Mouse (Mus musculus) thymus, postnatal 0 days (tissue): ENCODE measurements at regions not wholly inside any gene's neighbourhood (a gene's known extent, or its start where the extent isn't known, plus 50 kb on each side); places are given as distances from the start of the nearest gene placed in this dataset.
"Not testable (repeated sequence)": the region's sequence is repeated elsewhere in the genome, so short reads cannot be mapped to it uniquely, and the experiment has no call there.

Experiments
- DNase-seq: peaks from one replicate; pipeline ENCODE4 v3.0.0-alpha.2; 2015; ENCODE audit warnings: low spot score

DNA sequence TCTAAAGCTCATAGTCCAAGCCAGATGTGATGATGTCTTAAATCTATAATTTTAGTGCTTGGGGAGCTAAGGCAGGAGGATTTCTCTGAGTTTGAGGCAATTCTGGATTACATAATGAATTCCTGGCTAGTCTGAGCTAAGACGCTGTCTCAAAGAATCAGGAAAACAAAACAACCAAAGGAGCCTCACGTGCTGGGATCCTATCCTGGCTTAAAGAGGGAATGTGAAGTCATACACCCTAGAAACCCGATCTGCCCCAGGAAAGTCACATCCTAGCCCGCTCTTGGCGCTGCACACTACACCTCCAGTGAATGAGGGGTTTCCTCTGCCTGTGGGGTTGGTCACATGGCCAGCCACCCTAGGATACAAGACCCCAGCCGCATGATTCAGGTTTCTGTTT lies 211.2 kb downstream of the Glrx3 start:
- DNase-seq: no peak

DNA sequence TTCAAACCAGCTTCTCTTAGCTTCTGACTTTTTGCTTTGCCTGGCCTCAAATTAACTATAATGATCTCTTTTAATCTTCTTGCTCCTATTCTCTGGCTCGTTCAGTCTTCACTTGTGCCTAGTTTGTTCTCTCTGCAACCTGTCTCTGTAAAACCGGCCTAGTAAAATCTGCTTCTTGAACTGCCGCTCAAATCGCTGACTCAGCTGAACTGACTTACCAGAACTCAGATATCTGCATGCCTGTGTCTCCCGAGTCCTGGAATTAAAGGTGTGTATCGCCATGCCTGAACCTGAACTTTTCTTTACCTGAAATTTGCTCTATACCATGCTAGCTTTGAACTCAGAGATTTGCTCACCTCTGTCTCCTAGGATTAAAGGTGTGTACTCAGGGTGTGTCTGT lies 212.2 kb downstream of the Glrx3 start:
- no peak for DNase-seq

DNA sequence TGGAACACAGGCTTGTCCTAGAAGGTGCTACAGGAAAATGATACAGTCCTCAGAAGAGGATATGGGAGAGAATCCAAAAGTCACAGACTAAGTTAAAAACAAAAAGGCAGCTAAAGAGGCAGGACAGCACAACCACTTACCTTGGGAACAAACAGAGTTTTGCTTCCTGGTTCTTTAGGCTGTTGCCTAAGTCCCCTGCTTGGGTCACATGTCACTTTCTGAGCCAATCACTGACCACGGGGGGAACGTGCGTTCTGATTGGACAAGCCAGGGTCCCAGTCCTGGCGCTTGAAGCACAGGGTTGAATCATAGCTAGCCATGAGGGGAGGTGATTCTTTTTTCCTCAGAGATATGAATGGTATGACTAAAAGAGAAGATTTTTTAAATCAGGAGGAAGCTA lies 216.4 kb downstream of the Glrx3 start:
- no peak for DNase-seq

DNA sequence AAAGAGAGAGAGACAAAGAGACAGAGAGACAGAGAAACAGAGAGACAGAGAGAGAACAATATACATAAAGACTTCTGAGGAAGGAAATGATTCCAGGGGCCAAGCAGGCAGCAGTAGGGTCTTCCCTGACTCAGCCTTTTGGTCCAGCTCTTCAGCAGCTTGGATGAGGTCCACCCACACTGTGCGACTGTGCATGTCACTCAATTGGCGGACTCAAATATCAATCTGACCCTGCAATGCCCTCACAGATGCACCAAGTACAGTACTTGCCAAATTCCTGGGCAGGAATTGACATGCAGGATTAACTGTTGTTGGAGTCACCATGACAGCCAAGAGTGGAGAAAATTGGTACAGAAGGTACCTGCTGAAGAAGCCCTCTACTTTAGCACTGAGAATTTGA lies 229.8 kb downstream of the Glrx3 start:
- DNase-seq: no peak

DNA sequence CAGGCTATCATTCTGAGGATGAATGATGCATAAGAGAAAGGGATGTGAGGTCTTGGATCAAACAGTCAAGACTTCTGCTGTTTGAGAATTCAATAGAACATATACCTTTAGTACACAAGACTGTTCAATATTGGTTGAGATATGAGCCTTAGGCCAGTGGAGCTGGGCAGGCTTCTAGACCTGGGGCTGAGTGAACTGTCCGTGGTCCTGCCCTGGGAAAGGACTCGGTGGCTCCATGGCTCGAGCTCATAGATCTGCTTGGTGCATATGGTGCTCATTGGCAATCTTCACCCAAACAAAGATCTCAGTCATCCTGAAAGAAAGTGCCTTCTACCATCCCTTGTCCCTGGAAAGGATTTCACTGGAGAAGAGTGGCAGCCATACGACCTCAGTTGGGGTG lies 233.7 kb downstream of the Glrx3 start:
- no peak for DNase-seq

DNA sequence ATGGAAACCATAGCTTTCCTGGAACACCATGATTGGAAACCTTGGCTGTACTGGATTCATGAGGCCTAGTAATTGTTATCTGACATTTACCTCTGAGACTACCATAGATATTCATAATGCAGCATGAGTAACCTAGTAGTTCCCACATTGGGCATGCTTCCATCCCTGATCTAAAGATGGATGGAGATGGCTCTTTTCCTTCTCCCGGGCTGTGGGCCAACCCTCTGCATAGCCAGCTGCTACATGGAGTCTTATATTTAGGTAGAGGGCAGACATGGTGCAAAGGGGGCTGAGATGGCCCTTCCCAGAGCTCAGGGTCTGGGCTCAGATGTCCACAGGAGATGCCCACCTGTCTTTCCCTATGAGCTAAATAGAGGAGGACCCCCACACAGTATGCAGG lies 237.2 kb downstream of the Glrx3 start:
- DNase-seq: no peak

DNA sequence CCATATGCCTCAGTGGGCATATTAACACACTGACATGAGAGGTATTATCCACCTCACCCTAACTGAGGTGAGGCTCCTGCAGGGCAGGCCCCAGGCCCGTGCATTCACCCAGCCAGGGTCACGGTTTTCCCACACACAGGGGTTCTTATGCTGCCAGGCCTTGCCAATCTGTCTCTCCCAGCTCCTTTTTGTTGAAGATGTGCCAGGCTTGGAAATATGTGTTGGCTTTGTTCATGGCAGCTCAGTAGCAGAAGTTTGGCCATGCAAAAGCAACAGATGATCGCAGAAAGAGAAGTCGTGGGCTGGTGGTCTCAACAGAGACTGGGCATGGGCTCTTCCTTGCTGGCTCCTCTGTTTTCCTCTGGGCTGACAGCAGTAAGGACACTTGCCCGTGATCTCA lies 238.0 kb downstream of the Glrx3 start:
- DNase-seq: no peak

DNA sequence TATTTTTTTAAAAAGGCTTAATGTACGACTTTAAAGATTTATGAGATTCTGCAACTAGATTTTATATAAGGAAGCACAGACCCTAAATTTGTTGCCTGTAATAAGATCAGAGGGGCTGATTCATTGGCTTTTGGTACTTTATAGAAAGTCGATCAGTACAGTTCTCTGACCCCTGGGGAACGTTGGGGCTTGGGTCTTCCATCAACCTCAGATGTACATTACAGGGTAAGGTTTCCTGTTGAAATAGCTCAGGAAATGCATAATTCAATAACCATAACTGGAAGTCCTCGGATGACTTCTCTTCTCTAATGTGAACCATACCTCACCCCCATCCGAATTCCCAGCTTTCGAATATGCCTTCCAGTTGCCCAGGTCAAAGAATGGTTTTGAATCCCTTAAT lies 247.4 kb downstream of the Glrx3 start:
- no peak for DNase-seq

DNA sequence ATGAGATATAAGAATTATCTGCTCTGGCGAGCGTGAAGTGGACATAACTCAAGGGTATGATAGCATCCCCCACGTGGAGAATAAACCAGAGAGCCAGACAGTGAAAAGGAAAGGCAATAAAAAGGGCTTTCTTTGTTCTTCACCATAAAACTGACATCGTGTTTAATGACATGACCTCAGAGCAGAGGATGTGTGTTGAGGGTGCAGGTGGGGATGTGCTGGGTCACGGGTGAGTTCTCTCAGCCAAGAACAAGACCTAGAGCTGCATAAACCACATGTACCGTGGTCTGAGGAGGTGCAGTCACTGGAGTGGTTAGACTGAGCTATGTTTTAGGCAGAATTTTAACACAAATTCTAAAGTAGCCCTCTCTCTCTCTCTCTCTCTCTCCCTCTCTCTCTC lies 247.9 kb downstream of the Glrx3 start:
- DNase-seq: no peak

DNA sequence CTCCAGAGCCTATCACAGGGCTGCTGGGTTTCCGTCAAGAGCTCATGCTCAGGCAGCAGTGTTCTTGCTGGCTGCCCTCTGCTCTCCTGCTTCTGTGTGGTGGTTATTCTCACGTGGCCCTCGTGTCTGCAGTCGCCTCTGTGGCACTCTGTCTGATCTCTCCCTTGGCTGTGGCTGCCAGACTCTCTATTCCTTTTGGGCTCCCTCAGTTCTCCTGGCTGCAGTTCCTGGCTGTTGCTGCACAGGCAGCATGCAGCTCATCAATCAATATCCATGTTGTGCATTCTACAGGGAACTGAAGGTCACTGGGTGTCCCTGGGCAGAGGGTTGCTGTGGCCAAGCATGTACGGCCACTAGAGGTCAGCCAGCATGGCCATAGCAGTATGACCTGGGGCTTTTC lies 259.4 kb downstream of the Glrx3 start:
- DNase-seq: no peak

DNA sequence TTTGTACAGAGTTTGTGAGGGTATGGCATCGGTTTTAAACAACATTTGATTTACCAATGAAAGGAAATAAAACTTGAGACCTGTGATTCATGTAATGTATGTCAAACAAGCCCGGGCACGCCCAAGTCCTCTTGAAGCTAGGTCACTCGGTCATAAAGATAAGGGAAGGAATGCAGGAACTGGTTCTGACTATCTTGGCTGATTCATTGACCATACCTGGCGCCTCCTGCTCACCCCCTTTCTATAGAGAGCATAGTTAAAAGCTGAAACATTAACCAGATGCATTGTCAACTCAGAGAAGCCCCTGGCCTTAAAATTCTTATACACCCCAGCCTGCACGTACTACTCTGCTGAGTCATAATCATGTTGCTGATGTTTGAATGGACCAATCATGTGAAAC lies 261.1 kb downstream of the Glrx3 start:
- not testable (repeated sequence) for DNase-seq

DNA sequence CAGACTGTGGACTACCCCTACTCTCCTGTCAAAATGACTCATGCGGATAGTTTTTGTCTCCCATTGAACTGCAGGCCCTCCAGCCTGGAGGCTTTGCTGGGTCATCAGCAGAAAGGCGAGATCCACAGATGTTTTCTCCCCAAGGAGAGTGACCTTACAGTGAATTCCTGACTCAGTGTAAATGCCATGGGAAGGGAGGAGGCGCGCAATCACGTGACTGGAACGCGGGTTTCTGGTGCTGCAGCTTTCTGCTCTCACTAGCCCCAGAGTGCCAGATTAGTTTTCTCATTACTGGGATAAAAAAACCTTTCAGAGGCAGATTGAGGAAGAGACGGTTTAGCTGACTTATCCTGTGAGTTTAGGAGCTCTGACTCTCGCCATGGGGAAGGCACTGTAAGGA lies 275.4 kb downstream of the Glrx3 start:
- no peak for DNase-seq

DNA sequence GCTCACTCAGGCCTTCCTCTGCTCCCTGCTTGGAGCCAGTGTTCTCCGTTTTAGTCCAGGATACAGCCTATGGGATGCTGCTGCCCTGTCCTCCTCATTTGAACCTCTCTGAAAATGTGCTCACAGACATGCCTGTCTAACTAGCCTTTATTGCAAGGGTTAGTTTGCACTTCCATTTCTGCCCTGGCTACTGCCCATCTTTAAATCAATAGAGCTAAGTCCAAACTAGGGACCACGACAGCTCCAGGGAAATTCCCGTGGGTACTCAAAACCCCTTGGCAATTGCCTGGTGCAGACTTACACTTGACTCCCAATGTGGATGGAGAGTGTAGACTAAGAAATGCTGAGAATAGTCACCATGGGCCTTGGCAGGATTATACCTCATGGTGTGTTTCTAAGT lies 276.4 kb downstream of the Glrx3 start:
- DNase-seq: no peak

DNA sequence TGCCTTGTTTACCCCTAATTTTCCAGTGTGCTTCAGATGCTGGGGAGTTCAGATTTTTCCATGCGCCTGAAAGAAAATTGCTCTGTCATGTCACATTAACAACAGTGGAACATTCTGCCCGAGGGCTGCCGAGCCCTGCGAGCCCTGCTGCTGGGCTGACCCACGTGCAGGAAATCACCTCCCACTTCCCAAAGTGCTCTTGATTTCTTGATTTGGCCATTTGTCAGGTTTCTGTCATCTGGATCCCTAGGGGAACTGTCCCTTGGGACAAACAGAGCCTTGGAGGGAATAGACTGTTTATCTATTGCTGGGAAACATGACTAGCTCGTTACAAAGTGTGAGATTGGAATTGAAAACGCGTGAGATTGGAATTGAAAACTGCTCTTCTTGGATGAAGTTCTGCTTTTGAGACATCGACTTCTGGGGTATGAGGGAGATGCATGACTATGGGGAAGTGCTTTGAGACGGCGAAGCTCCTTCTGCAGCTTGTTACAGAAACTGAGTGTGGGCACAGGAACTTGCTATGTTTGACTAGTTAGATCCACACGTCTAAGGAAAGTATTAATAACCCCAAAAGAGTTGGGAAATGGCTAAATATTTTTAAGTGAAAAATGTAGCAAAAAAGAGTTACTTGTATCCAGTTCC lies 277.0 kb downstream of the Glrx3 start:
- DNase-seq: no peak

DNA sequence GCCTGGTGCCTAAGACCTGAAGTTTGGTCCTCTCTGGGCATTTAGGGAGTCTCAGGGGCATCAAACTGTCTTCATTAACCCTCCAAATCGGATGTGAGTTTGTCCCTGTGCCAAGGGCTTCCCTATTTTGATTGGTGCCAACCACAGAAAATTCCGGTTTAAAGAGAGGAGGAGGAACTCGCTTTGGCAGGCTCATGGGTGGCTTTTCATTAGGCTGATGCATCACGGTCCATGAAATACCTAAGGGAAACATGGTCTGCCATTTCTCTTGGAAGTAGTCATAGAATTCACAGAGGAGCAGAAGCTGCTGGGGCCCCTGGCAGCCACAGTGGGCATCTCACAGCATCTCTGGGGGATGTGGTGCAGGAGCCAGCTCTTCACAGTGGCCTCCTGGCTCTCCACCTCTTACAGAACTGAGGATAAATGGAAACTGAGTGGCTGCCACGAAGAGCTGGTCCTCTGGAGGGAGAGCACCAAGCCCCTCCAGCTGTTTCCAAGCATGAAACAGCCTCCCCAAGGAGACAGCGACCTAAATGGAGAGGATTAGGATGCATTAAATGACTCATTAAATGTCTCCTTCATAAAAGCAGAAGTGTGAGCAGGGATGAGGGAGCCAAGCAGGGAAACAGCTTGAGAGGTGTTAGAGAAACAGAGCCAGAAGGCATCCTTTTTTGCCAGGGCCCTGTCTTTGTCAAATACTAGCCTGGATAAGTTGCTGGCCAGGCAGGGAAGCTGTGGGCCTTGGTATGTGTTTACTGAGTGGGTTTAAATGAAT lies 277.9 kb downstream of the Glrx3 start:
- no peak for DNase-seq

DNA sequence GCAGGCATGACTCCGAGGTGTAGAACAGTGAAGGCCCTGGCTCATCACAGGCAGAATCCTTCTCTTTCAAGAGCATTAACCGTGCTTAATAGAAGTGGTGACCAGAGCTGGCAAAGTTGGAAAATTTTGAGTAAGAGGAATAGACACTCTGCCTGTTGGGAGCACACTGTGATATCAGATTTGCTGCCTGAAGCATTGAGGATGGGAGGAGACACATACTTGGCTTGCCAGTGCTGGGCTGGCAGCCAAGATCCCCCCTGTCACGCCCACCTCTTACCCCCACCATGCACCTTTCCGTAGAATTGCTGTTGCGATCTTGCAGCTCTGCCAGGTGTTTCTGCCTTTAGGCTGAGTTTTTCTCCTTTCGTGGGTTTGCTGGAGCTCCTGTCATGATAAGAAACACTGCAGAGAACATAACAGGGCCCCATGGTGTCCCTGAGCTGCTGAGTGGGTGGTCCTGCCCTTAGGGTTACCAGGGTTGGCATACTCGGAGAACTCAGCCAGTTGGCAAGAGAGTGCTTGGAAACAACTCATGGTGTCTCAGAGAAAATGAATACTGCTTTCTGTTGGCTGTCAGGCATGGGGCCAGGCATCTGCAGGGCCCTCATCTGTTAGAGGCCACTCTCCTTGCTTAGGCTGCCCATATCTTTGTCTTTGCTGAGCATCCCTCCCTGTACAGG lies 286.1 kb downstream of the Glrx3 start:
- DNase-seq: no peak

DNA sequence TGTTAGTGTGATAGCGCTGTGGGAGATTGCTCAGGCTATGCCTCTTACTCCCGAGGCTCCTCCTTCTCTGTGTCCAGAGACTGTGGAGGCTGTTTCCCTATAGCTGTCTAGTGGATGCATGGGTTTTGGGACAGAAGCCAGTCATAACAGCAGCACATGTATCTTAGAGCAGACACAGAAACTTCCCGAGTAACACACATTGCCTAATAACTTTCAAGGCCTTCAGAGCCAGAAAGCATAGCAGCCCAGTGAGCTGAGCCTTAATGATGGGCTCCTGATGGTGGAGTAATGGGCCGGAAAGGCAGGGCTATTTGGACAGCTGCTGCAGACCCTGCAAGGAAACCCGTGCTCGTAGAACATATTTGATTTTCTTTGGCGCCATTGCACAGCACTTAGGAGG lies 288.6 kb downstream of the Glrx3 start:
- DNase-seq: no peak

DNA sequence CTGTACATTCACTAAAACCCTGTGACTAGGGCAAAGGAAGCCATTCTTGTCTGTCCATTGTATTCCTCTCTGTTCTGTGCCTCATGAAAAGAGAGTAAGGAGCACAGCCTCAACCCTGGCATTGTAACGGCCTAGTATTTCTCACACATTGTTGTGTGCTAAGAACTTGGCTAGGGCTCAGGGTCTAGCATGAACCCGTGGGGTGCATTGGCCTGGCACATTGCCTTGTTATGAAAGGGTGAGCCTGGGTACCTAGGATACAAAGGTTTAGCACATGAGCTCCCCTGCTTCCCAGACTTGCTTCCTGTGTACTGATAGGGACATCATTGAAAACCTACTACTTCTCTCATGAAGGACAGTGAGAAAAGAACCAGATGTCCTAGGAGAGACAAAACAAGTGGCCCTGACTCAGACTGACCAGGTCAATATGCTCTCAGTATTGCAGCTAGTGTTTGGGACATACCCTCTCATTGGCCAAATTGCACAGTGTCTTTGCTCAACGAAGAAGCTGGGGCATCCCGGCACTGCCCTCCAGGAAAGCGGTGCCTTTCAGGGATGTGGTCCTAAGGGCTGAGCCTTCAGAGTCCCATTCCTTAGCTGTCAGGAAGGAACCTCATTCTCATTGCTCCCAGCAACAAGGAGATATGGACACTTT lies 298.6 kb downstream of the Glrx3 start:
- DNase-seq: no peak

DNA sequence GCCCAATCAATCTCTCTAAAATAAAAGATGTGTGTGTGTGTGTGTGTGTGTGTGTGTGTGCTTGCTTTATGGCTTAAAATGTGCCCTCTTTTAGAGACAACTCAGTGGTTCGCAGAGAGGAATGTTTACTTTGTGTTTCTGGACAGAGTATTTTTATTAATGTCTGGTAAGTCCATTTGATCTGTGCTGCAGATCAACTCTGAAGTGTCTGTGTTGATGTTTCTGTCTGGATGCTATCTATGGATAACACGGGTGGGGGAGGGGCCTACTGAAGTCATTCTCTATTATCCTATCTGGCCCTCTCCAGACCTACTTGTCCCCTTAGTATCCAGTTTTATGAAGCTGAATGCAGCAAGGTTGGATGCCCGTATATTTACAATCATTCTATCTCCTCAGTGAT lies 304.3 kb downstream of the Glrx3 start:
- DNase-seq: no peak

DNA sequence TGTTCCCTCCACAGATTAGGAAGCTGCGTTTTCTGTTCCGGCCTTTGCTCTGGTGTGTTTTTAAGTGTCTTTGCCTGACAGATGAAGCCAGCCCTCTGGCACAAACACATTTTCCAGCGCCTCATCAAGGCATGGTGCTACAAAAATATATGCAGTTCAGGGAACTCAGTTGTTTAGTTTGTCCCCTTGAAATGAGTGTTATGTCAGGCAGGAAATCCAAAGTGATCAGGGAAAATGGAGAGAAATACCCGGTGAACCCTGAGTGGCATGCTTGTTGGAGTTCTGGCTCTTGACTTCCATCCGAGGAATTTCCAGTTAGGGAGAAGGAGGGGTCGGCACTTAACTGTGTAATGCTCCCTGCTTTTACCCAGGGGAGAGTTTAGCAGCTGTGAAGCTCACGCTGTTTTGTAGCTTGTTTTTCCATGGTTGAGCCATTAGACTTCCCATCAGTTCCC lies 304.9 kb downstream of the Glrx3 start:
- DNase-seq: no peak

DNA sequence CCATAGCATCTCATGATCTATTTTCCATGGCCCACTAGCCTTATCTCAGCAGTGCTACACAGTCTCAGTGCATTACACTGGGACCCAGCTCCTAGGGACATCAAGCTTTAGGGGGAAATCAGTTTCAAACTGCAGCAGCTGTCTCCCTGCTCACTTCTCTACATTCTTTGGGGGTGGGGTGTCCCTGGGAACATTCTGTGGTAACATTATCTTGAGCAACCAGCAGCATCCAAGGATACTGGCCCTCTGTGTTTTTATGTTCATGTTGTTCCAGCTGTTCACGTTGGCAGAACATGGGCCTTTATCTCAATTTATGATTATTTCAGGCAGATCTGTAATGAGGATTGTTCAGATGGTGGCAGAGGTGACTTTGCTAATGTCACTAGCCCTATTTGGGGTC lies 308.2 kb downstream of the Glrx3 start:
- DNase-seq: no peak

DNA sequence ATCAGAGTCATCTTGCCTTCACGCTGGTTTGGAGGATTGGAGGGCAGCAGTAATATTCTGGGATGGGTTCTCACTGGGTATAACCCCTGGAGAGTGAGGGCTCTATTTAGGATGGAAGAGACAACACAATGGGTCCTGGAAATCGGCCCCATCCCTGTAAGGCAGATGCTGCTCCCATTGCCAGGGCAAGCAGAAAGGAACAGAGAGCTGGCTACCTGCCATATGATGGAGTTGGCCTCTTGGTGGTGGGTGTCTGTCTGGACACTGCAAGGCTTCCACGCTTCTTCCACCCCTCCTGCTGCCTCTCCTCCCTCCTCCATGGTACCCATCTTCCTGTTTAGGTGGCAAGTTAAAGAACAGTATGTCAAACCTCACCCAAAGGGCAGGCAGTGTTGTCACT lies 308.6 kb downstream of the Glrx3 start:
- no peak for DNase-seq
